Mouse (Mus musculus): ENCODE measurements at regions not wholly inside any gene's neighbourhood (a gene's known extent, or its start where the extent isn't known, plus 50 kb on each side); places are given as distances from the start of the nearest gene placed in this dataset.

DNA sequence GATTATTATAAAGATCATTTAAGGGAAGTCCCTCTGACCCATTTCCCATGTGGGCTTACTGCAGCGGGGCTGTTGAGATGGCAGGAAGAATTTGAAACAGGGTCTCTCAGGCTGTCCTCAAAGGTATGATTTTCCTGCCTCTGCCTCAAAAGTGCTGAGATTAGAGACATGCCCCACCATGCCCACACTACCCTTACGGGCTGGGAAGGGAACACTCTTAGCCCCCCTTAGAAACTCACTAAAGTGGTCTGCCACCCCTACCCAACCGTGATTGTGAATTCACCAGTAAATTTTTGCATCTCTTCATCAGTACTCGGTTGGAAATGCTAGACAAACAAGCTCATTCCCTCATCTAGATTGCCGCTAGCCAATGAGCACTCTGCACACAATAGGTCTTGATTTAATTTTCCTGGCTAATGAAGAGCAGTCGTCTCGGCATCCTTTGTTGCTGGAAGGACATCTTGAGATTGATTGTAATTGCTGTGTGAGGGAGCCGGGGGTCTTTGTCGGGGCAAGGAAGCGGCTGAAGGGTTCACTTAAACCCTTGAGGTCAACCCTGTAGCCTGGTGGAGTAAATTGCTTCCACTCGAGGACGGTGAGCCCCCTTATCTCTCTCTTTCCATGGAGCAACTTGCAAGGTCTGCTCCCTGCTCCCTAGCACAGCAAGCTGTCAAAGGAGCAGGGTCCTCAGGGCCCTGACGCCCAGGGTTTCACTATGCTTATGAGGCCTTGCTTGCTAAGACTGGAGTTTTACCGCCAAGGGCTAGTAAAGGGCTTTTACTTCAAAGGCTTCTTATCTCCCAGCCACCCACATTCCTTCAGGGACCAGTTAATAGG is 51.7 kb upstream of the Tiam2 start:
- Histone ChIP-seq H3K9ac (replicated peaks) (no peak overlapping the region), H3K4me2 (ENCODE audit: low read depth) (no peak overlapping the region), H3K27me3 (ENCODE audit: control insufficient read depth, insufficient read depth, low read length) (no peaks in the 10 kb centered on the region), H3K9me3 (ENCODE audit: control insufficient read depth, low read length) (no peaks in the 10 kb centered on the region), H3K27ac (no peak overlapping the region), H3K4me3 (ENCODE audit: insufficient read depth in 1 of 2, low read depth in 2 of 2, low read length in 2 of 2) (no peak overlapping the region), H3K4me1 (replicated peaks; ENCODE audit: control insufficient read depth in 2 of 2, insufficient read depth in 2 of 2, low read length in 1 of 2) (peaks cover 0 to 8% of the 10 kb centered on the region in 2 experiments; a peak in 3 of 4 replicates), H3K36me3 (replicated peaks; ENCODE audit: control insufficient read depth, insufficient read depth, low read depth) (no peaks in the 10 kb centered on the region)
- TF ChIP-seq CTCF (IDR thresholded peaks at IDR 0.05; ENCODE audit: low read depth) (no peak), EP300 (IDR thresholded peaks at IDR 0.05; ENCODE audit: low read depth) (no peak)
- DNase-seq (ENCODE audit: low read depth in 3 of 3, low spot score in 3 of 3) (no peak), ATAC-seq (ENCODE audit: insufficient read depth) (no peak)
- WGBS (ENCODE audit: insufficient replicate concordance) = 51% methylated on average over 14 of the region's 14 CpGs

Measured in liver, embryonic 14.5 days (tissue).